Comparison of ENCODE assay signal across 17 mouse cellular contexts in genomic region chr19:46759096-46759495, GRCm38 (mm10). TPM values are rescaled to one million over a fixed set of nuclear protein-coding genes. Genes with fewer than 3 reads are reported as not detected.
DNase-seq lines count a peak whose midpoint lies in the region; ATAC-seq and TF ChIP-seq lines count a peak whose summit lies in the region.
"Had no signal": no experiment of that assay in that cellular context is flagged by ENCODE, and none has a peak within 500 bp of the region (broad histone marks: within the 10 kb centered on the region; RNA-seq: fewer than 3 reads in every experiment).

No protein-coding gene starts in this region.

- H3K9ac ChIP-seq in forebrain, embryonic 14.5 days (ENCODE audit: low read length), result no peak overlapping the region
- H3K9ac ChIP-seq: embryonic facial prominence, embryonic 12.5 days; intestine, embryonic 15.5 days; neural tube, embryonic 15.5 days had no signal

- WGBS in heart, embryonic 10.5 days, result 48% methylated on average over 8 of the region's 8 CpGs
- 4% methylated on average over 8 of the region's 8 CpGs for WGBS in thymus, adult 2 months
- WGBS in macrophage (ENCODE audit: missing documents), result 4% methylated on average over 8 of the region's 8 CpGs
- WGBS in forebrain, embryonic 14.5 days, result 74% methylated on average over 8 of the region's 8 CpGs

- no peak overlapping the region for H3K4me3 ChIP-seq in heart, embryonic 10.5 days
- no peak overlapping the region for H3K4me3 ChIP-seq in thymus, adult 2 months (ENCODE audit: control insufficient read depth, insufficient read depth, low read length)
- no peak overlapping the region for H3K4me3 ChIP-seq in macrophage (ENCODE audit: inconsistent target)
- no peak overlapping the region for H3K4me3 ChIP-seq in forebrain, embryonic 14.5 days (ENCODE audit: low read depth, low read length)
- H3K4me3 ChIP-seq: embryonic facial prominence, embryonic 12.5 days; intestine, embryonic 15.5 days; neural tube, embryonic 15.5 days had no signal

- ATAC-seq in forebrain, embryonic 14.5 days, result no peak
- ATAC-seq: forebrain, embryonic 16.5 days; intestine, embryonic 15.5 days had no signal

- peaks cover 14% of the 10 kb centered on the region for H3K27me3 ChIP-seq in heart, embryonic 10.5 days (ENCODE audit: insufficient read depth, poor library complexity, severe bottlenecking)
- peaks cover 7% of the 10 kb centered on the region; the same call in 1 of the 2 replicates for H3K27me3 ChIP-seq in thymus, adult 2 months (ENCODE audit: control insufficient read depth, insufficient read depth, low read length)
- peaks cover 12% of the 10 kb centered on the region; the same call in 1 of the 2 replicates for H3K27me3 ChIP-seq in forebrain, embryonic 14.5 days (replicated peaks; ENCODE audit: control insufficient read depth, insufficient read depth, low read length)

- no peak overlapping the region for H3K27ac ChIP-seq in heart, embryonic 10.5 days
- peak overlapping the region; percentile 1; the same call in 1 of the 2 replicates for H3K27ac ChIP-seq in thymus, adult 2 months (ENCODE audit: control insufficient read depth, insufficient read depth, low read length)
- peak overlapping the region; percentile 85 for H3K27ac ChIP-seq in macrophage
- H3K27ac ChIP-seq in forebrain, embryonic 14.5 days (ENCODE audit: low read depth, low read length), result no peak overlapping the region
- H3K27ac ChIP-seq: embryonic facial prominence, embryonic 12.5 days; intestine, embryonic 15.5 days; neural tube, embryonic 15.5 days had no signal

- TF ChIP-seq POLR2A in thymus, adult 2 months (IDR thresholded peaks at IDR 0.05; ENCODE audit: control insufficient read depth, extremely low read depth, insufficient read depth, low read length, poor library complexity), result no peak

- TF ChIP-seq CTCF in thymus, adult 2 months (IDR thresholded peaks at IDR 0.05; ENCODE audit: borderline replicate concordance, control insufficient read depth, extremely low read depth, insufficient read depth, low read length, poor library complexity), result no peak

- H3K36me3 ChIP-seq in heart, embryonic 10.5 days, result no peaks in the 10 kb centered on the region
- H3K36me3 ChIP-seq in thymus, adult 2 months (ENCODE audit: control insufficient read depth, insufficient read depth, low read length), result no peaks in the 10 kb centered on the region
- H3K36me3 ChIP-seq in macrophage (ENCODE audit: inconsistent target), result no peaks in the 10 kb centered on the region
- no peaks in the 10 kb centered on the region for H3K36me3 ChIP-seq in forebrain, embryonic 14.5 days (ENCODE audit: control insufficient read depth, insufficient read depth, low read length)
- H3K36me3 ChIP-seq: embryonic facial prominence, embryonic 12.5 days; intestine, embryonic 15.5 days; neural tube, embryonic 15.5 days had no signal

- H3K9me3 ChIP-seq in heart, embryonic 10.5 days, result no peaks in the 10 kb centered on the region
- H3K9me3 ChIP-seq in forebrain, embryonic 14.5 days (replicated peaks; ENCODE audit: control insufficient read depth, low read length), result no peaks in the 10 kb centered on the region
- H3K9me3 ChIP-seq: embryonic facial prominence, embryonic 12.5 days; G1E; intestine, embryonic 15.5 days; neural tube, embryonic 15.5 days had no signal

- intact Hi-C loops in heart, postnatal 25 days (cut with DNase I), result no loop called here

- DNase-seq in heart, embryonic 10.5 days (ENCODE audit: low spot score), result peak; percentile 45
- DNase-seq in heart, postnatal 25 days (ENCODE audit: low spot score), result no peak
- DNase-seq in thymus, adult 2 months, result peak; percentile 19
- no peak for DNase-seq in thymus, postnatal 10 days (ENCODE audit: low spot score in 2 of 2)
- DNase-seq in adrenal gland, postnatal 25 days, result no peak
- DNase-seq in forebrain, embryonic 14.5 days (ENCODE audit: low spot score), result no peak
- no peak for DNase-seq in frontal cortex, postnatal 36 days (ENCODE audit: low spot score in 2 of 2)
- DNase-seq: cerebellum, adult 2 months; kidney, postnatal 4 days; lung, adult 2 months; right cerebral cortex, postnatal 25 days had no signal

- no peak overlapping the region for H3K4me2 ChIP-seq in forebrain, embryonic 14.5 days (ENCODE audit: low read length)
- H3K4me2 ChIP-seq: embryonic facial prominence, embryonic 12.5 days; intestine, embryonic 15.5 days; neural tube, embryonic 15.5 days had no signal

- H3K4me1 ChIP-seq in heart, embryonic 10.5 days, result peaks cover 27% of the 10 kb centered on the region
- peaks cover 19% of the 10 kb centered on the region for H3K4me1 ChIP-seq in thymus, adult 2 months (replicated peaks; ENCODE audit: control insufficient read depth, insufficient read depth, low read length)
- peaks cover 7% of the 10 kb centered on the region; the same call in 1 of the 2 replicates for H3K4me1 ChIP-seq in forebrain, embryonic 14.5 days (ENCODE audit: control insufficient read depth, insufficient read depth, low read length)

- peaks cover 2% of the 10 kb centered on the region; the same call in 1 of the 2 replicates for H3K79me2 ChIP-seq in macrophage (ENCODE audit: inconsistent target)

RNA-seq across cellular contexts. Expression of gene Cnnm2, which starts 2.3 kb away (rescaled TPM):
- polyA plus RNA-seq in heart, embryonic 10.5 days (2016; fragmentation: Nextera tagmentation; extraction: Ambion mirVana), result 2.7 and 3.0 TPM in 2 replicates
- total RNA-seq in heart, postnatal 25 days (2021), result 1 to 10 TPM; 4.6 to 7.8 TPM
- polyA plus RNA-seq in thymus, adult 2 months (2012; rRNA removed), result 7.4 and 9.7 TPM in 2 replicates
- 10 to 100 TPM in 17 of 26 experiments, 1 to 10 TPM in 9; 1.4 to 46.0 (median 15.8) TPM for total RNA-seq in macrophage (2018; cell fraction: chromatin; rRNA removed)
- 10 to 100 TPM in 7 of 26 experiments, 1 to 10 TPM in 19; 3.2 to 12.7 (median 7.5) TPM for total RNA-seq in macrophage (2018; cell fraction: cytosol; rRNA removed)
- total RNA-seq in macrophage (2018; cell fraction: nucleus; rRNA removed), result 10 to 100 TPM in 11 of 26 experiments, 1 to 10 TPM in 15; 2.7 to 59.4 (median 9.4) TPM
- polyA plus RNA-seq in macrophage (2018), result 6.1 to 11.9 TPM (median 6.8 TPM) in 3 replicates
- total RNA-seq in adrenal gland, postnatal 25 days (2021), result 19.5 and 20.9 TPM in 2 replicates
- polyA plus RNA-seq in forebrain, embryonic 14.5 days (2014; fragmentation: Nextera tagmentation; extraction: Ambion mirVana), result 2.8 and 4.1 TPM in 2 replicates

RNA-seq across cellular contexts. Expression of gene As3mt, which starts 51.8 kb away (rescaled TPM):
- polyA plus RNA-seq in heart, embryonic 10.5 days (2016; fragmentation: Nextera tagmentation; extraction: Ambion mirVana), result 46.2 and 55.0 TPM in 2 replicates
- total RNA-seq in heart, postnatal 25 days (2021), result 10 to 100 TPM; 93.3 to 97.2 TPM
- polyA plus RNA-seq in thymus, adult 2 months (2012; rRNA removed), result 9.5 and 9.6 TPM in 2 replicates
- total RNA-seq in macrophage (2018; cell fraction: chromatin; rRNA removed), result 10 to 100 TPM in 4 of 26 experiments, 1 to 10 TPM in 20, under 1 TPM in 1, not detected in 1; 0.99 to 12.0 (median 6.6) TPM
- total RNA-seq in macrophage (2018; cell fraction: cytosol; rRNA removed), result 1 to 10 TPM; 4.6 to 7.4 (median 6.2) TPM
- 1 to 10 TPM; 1.4 to 7.6 (median 4.2) TPM for total RNA-seq in macrophage (2018; cell fraction: nucleus; rRNA removed)
- 7.0 to 9.7 TPM (median 8.0 TPM) in 3 replicates for polyA plus RNA-seq in macrophage (2018)
- 86.5 and 93.0 TPM in 2 replicates for total RNA-seq in adrenal gland, postnatal 25 days (2021)
- polyA plus RNA-seq in forebrain, embryonic 14.5 days (2014; fragmentation: Nextera tagmentation; extraction: Ambion mirVana), result 19.8 and 22.6 TPM in 2 replicates
- polyA plus RNA-seq: G1E had no signal

Comparison
In these comparisons a context has a peak if more than half of its experiments do, and no peak if none do; other contexts are left out.
1. DNase-seq: peak in heart, embryonic 10.5 days (single experiment) and thymus, adult 2 months (single experiment); none in heart, postnatal 25 days (single experiment), thymus, postnatal 10 days (0 of 2), adrenal gland, postnatal 25 days (single experiment), forebrain, embryonic 14.5 days (single experiment) and frontal cortex, postnatal 36 days (0 of 2).
2. H3K27ac ChIP-seq: peak in thymus, adult 2 months (single experiment) and macrophage (single experiment); none in heart, embryonic 10.5 days (single experiment) and forebrain, embryonic 14.5 days (single experiment).